Mouse (Mus musculus) lung, adult 2 months (tissue): ENCODE data around the gene Brinp3.

Experiments used
- CTCF ChIP-seq: fragments of 200-500 bp; IDR thresholded peaks from 2 replicates; pipeline ENCODE4 v1.5.1; 2011; ENCODE audit warnings: mild to moderate bottlenecking, low read length, control low read depth; ENCODE audit not compliant: insufficient read depth
- POLR2A ChIP-seq: fragments of 200-500 bp; IDR thresholded peaks from 2 replicates; pipeline ENCODE4 v1.6.1; 2011; ENCODE audit warnings: low read depth, mild to moderate bottlenecking, control low read depth, low read length, borderline replicate concordance; ENCODE audit errors: extremely low read depth

DNA sequence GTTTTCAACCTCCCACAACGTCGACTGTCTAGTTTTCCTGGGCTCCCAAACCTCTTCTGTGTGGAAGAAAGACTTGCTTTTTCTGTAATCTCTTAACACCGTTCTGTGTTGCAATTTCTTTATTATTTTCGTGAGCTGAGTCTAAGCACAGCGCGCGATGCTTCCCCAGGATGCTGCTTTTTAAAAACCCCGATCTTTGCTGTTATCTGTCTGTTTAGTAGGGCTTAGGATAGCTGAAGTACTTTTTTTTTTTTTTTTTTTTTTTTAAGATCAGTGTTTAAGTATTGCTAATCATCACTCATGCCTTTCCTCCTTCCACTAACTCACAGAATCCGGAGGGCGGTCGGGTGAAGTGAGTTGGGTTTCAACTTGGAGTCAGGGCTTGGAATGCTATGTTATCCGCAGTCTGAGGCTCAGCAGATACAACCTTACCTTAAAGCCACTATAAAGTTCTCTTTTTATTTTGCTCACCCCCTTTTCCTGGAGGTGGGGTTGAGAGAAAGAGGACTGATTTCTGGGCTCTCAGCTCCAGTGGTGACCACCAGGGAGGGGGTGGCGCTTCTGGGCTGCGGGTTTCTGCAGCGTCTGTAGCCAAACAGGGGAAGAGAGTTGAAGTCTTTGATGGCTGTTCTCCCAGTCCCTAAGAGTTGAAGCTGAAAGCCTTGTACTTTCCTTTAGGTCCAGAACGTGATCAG is 3.7 kb downstream of the Brinp3 start:
- TF ChIP-seq CTCF, result no peak
- TF ChIP-seq POLR2A, result no peak
